Mouse (Mus musculus) lung, adult 2 months (tissue): Measurements from ENCODE around the gene Has1.

Experiments
- CTCF ChIP-seq: fragments of 200-500 bp; IDR thresholded peaks from 2 replicates; pipeline ENCODE4 v1.5.1; 2011; ENCODE audit warnings: mild to moderate bottlenecking, low read length, control low read depth; ENCODE audit not compliant: insufficient read depth
- POLR2A ChIP-seq: fragments of 200-500 bp; IDR thresholded peaks from 2 replicates; pipeline ENCODE4 v1.6.1; 2011; ENCODE audit warnings: low read depth, mild to moderate bottlenecking, control low read depth, low read length, borderline replicate concordance; ENCODE audit errors: extremely low read depth

- TF ChIP-seq POLR2A (no peak), CTCF (no peak)
Measured at GRCm38 (mm10) chr17:17827658-17828190, 27.3 kb downstream of the Has1 start.
